Mouse (Mus musculus) kidney, adult 2 months (tissue): ENCODE data around the gene Rprml. TPM values are rescaled to one million over a fixed set of nuclear protein-coding genes. Genes with fewer than 3 reads are reported as not detected.
A peak's percentile ranks its signal among the peaks of the same experiment; 100 is the strongest.

ENCODE experiments used
- DNase-seq: peaks from one replicate; pipeline ENCODE4 v3.0.0; 2021
- H3K27ac ChIP-seq: fragments of 200-500 bp; 2 replicates; pipeline ENCODE4 v1.5.1; 2012; ENCODE audit warnings: low read depth, low read length, control low read depth, inconsistent platforms; ENCODE audit not compliant: insufficient read depth
- H3K27me3 ChIP-seq: fragments of 200-500 bp; replicated peaks from 2 replicates; pipeline ENCODE4 v1.6.1; 2012; ENCODE audit warnings: mild to moderate bottlenecking, moderate library complexity, low read length, inconsistent platforms; ENCODE audit not compliant: control insufficient read depth, insufficient read depth
- H3K36me3 ChIP-seq: fragments of 200-500 bp; 2 replicates; pipeline ENCODE4 v1.6.1; 2012; ENCODE audit warnings: mild to moderate bottlenecking, moderate library complexity, low read length, inconsistent platforms; ENCODE audit not compliant: control insufficient read depth, insufficient read depth
- H3K4me1 ChIP-seq: fragments of 200-500 bp; 2 replicates; pipeline ENCODE4 v1.6.1; 2011; ENCODE audit warnings: low read length; ENCODE audit not compliant: control insufficient read depth, insufficient read depth
- H3K4me3 ChIP-seq: fragments of 200-500 bp; 2 replicates; pipeline ENCODE4 v1.5.1; 2011; ENCODE audit warnings: mild to moderate bottlenecking, low read depth, low read length, control low read depth; ENCODE audit not compliant: insufficient read depth
- CTCF ChIP-seq: fragments of 200-500 bp; conservative IDR thresholded peaks from 2 replicates; pipeline ENCODE4 v1.5.1; 2011; ENCODE audit warnings: low read depth, mild to moderate bottlenecking, control low read depth, low read length, moderate library complexity, mixed read lengths; ENCODE audit not compliant: insufficient read depth, insufficient read length
- POLR2A ChIP-seq: fragments of 200-500 bp; IDR thresholded peaks from one replicate; pipeline ENCODE4 v1.6.1; 2011; ENCODE audit warnings: low read depth, low read length, control low read depth
- WGBS: fragments of 180-500 bp; shearing (Covaris S2); methylation state at CpG from one replicate; pipeline ENCODE4 v1.1.7; 2018; 5-methylcytosine and 5-hydroxymethylcytosine counted together
- polyA plus RNA-seq: library from polyadenylated mRNA; depleted of rRNA; stranded (reverse); fragments of >200 nt; gene quantifications from 2 replicates; pipeline ENCODE4 v1.2.3, GENCODE M21; 2012

Gene Rprml
- polyA plus RNA-seq, 1 experiment, result not detected

DNA sequence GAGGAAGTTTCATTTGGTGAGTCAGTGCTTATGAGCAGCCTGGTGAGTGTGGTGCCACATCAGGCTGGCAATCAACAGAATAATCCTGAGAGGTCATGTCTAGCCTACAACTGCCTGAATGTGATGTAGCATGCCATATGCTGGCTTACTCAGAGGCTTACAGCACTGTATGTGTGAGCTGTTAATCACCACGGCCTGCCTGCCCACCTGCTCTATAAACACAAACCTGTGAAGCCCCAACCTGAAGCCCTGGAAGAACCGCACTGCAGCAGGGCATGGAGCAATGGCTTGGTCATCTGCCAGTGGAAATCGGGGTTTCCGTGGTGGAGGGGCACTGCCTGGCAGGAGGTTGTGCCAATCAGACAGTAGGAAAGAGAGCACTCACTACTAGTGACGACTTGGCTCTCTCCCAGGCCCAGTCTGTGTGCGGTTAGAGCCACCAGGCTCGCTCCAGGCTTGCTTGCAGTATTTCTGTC lies 35.9 kb downstream of the Rprml start:
- peaks cover 14% of the 10 kb centered on the region for H3K4me1 ChIP-seq
- no peaks in the 10 kb centered on the region; the same call in none of the 2 replicates for H3K36me3 ChIP-seq
- H3K27me3 ChIP-seq, result no peaks in the 10 kb centered on the region
- TF ChIP-seq POLR2A (no peak), CTCF (no peak)
- 79% methylated on average over 7 of the region's 7 CpGs for WGBS
- DNase-seq, result no peak
- H3K4me3 ChIP-seq, result no peak overlapping the region
- no peak overlapping the region for H3K27ac ChIP-seq

DNA sequence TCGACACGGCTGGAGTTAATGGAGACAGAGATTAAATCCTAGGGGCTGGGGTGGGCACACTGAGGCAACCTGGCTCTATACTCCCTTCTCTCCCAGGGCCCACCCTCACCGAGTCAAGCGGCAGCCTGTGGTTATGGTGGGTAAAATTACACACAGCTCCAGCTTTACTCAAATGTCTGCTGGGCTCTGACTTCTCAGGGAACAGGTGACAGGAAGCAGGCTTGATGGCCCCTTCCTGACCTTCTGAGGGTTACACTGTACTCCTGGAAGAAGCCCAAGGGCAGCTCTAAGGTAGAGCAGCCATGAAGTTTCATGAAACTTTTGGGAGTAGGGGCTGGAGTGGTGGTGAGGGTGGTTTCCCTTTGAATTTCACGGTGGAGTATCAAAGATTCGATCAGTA lies 37.3 kb downstream of the Rprml start:
- H3K36me3 ChIP-seq, result no peaks in the 10 kb centered on the region; the same call in none of the 2 replicates

GRCm38 (mm10) chr11:103688271-103688979 lies 39.1 kb downstream of the Rprml start:
- no peak for TF ChIP-seq POLR2A
- no peak for TF ChIP-seq CTCF
- no peaks in the 10 kb centered on the region for H3K27me3 ChIP-seq
- H3K4me3 ChIP-seq, result no peak overlapping the region
- DNase-seq, result no peak
- 71% methylated on average over 6 of the region's 6 CpGs for WGBS
- H3K27ac ChIP-seq, result no peak overlapping the region
- no peaks in the 10 kb centered on the region for H3K36me3 ChIP-seq
- peaks cover 25% of the 10 kb centered on the region for H3K4me1 ChIP-seq

More for the DNA sequence above, 37.3 kb downstream of the Rprml start:
- no peak for TF ChIP-seq CTCF
- no peak for TF ChIP-seq POLR2A
- Histone ChIP-seq H3K4me3 (no peak overlapping the region), H3K27me3 (no peaks in the 10 kb centered on the region), H3K4me1 (peaks cover 22% of the 10 kb centered on the region), H3K27ac (no peak overlapping the region)
- WGBS, result 57% methylated on average over 6 of the region's 6 CpGs
- no peak for DNase-seq

GRCm38 (mm10) chr11:103688980-103689378 lies 39.6 kb downstream of the Rprml start:
- peak; percentile 38 for DNase-seq
- TF ChIP-seq POLR2A, result no peak
- no peak for TF ChIP-seq CTCF
- peaks cover 25% of the 10 kb centered on the region for H3K4me1 ChIP-seq
- no peaks in the 10 kb centered on the region for H3K27me3 ChIP-seq
- no peaks in the 10 kb centered on the region for H3K36me3 ChIP-seq
- H3K4me3 ChIP-seq, result no peak overlapping the region
- no peak overlapping the region for H3K27ac ChIP-seq
- 13% methylated on average over 3 of the region's 3 CpGs for WGBS

DNA sequence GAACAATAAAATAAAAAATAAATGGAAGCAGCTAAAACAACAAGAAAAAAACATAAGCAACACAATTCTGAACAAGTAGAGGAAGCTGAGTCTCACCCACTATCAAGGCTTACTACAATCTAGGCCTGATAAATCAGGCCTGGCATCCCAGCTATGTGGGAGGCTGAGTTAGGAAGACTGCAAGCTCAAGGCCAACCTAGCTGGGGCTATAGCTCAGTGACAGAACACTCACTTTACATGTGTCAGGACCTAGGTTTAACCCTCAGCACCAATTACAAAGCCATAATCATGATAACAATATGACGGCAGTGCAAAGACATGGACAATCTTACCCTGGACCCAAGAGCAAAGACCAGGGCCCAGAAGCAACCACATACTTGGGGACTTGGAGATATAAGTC lies 41.7 kb downstream of the Rprml start:
- no peaks in the 10 kb centered on the region for H3K27me3 ChIP-seq
- DNase-seq, result no peak
- no peak overlapping the region for H3K27ac ChIP-seq
- 83% methylated on average over 1 of the region's 1 CpGs for WGBS
- no peaks in the 10 kb centered on the region for H3K36me3 ChIP-seq
- TF ChIP-seq POLR2A (no peak), CTCF (no peak)
- no peak overlapping the region for H3K4me3 ChIP-seq
- peaks cover 31% of the 10 kb centered on the region for H3K4me1 ChIP-seq

- DNase-seq, result no peak
- no peaks in the 10 kb centered on the region for H3K36me3 ChIP-seq
- no peak overlapping the region for H3K27ac ChIP-seq
- no peaks in the 10 kb centered on the region for H3K27me3 ChIP-seq
- H3K4me1 ChIP-seq, result peaks cover 31% of the 10 kb centered on the region
- no peak overlapping the region for H3K4me3 ChIP-seq
- no peak for TF ChIP-seq POLR2A
- no peak for TF ChIP-seq CTCF
- 31% methylated on average over 1 of the region's 1 CpGs for WGBS
Observed at GRCm38 (mm10) chr11:103693241-103693640, 43.9 kb downstream of the Rprml start.

DNA sequence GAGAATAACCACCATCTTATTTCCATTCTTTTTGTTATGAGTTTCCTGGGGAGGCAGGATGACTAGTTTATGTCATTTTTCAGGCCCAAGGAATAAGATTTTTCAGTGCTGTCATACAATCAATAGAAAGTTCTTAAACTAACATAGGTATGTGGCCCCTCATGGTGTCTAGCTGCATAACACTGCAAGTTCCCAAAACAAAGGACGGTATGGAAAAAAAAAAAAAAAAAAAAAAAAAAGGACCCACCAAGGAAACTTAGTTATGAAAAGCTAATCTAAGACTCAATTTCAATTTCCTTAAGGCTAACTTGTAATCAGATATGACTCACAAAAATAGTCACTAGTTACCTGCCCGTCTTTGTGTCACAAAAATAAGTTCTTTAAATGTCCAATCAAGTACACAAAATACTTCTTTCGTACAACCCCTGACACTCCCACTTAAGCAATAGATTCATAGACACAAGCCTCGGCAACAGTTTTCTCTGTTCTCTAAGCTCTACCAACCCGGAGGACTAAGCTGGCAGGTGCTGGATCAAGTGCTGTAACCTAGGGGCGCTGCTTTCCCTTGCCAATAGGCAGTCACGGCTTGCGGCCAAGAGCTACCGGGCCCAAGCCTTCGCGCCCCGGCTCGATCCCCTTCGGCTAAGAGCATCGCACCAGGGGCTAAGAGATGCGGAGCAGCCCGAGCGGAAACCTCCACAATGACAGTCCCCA lies 47.6 kb downstream of the Rprml start:
- TF ChIP-seq POLR2A (no peak), CTCF (no peak)
- Histone ChIP-seq H3K4me1 (peaks cover 6% of the 10 kb centered on the region; the same call in 1 of the 2 replicates), H3K4me3 (peak overlapping the region; percentile 96), H3K36me3 (no peaks in the 10 kb centered on the region), H3K27me3 (no peaks in the 10 kb centered on the region), H3K27ac (peak overlapping the region; percentile 100)
- under 1% methylated on average over 18 of the region's 18 CpGs for WGBS
- DNase-seq, result no peak
